Mouse (Mus musculus) lung, embryonic 16.5 days (tissue): ENCODE data around the gene Sertm1. TPM values are rescaled to one million over a fixed set of nuclear protein-coding genes. Genes with fewer than 3 reads are reported as not detected.

ENCODE experiments used
- ATAC-seq: fragments of 200-750 bp; cut with Nextera tagmentation; 2 replicates; pipeline ENCODE4 v1.8.0; 2017; ENCODE audit warnings: low read depth, mild to moderate bottlenecking, moderate library complexity
- H3K27ac ChIP-seq: fragments of 300-500 bp; sonication (generic); 2 replicates; pipeline ENCODE4 v1.5.1; 2014; ENCODE audit warnings: mild to moderate bottlenecking, control low read depth, low read length
- H3K27me3 ChIP-seq: fragments of 300-500 bp; sonication (generic); 2 replicates; pipeline ENCODE4 v1.6.1; 2014; ENCODE audit warnings: low read depth, low read length, mixed read lengths; ENCODE audit not compliant: control insufficient read depth, insufficient read depth
- H3K36me3 ChIP-seq: fragments of 300-500 bp; sonication (generic); 2 replicates; pipeline ENCODE4 v1.6.1; 2014; ENCODE audit warnings: low read length; ENCODE audit not compliant: control insufficient read depth, insufficient read depth
- H3K4me1 ChIP-seq: fragments of 300-500 bp; sonication (generic); replicated peaks from 2 replicates; pipeline ENCODE4 v1.6.1; 2014; ENCODE audit warnings: low read length, mixed read lengths; ENCODE audit not compliant: control insufficient read depth, insufficient read depth
- H3K4me2 ChIP-seq: fragments of 300-500 bp; sonication (generic); 2 replicates; pipeline ENCODE4 v1.6.1; 2014; ENCODE audit warnings: low read depth, low read length, control low read depth
- H3K4me3 ChIP-seq: fragments of 300-500 bp; sonication (generic); 2 replicates; pipeline ENCODE4 v1.5.1; 2014; ENCODE audit warnings: mild to moderate bottlenecking, low read length, control low read depth
- H3K9ac ChIP-seq: fragments of 300-500 bp; sonication (generic); 2 replicates; pipeline ENCODE4 v1.6.1; 2014; ENCODE audit warnings: low read length, control low read depth
- H3K9me3 ChIP-seq: fragments of 300-500 bp; sonication (generic); 2 replicates; pipeline ENCODE4 v1.6.1; 2016; ENCODE audit warnings: low read length; ENCODE audit not compliant: control insufficient read depth
- WGBS: fragments of 180-500 bp; shearing (Covaris S2); extraction: QIAGEN DNeasy Blood & Tissue Kit; methylation state at CpG from one replicate; pipeline ENCODE4 v1.1.7; 2014; 5-methylcytosine and 5-hydroxymethylcytosine counted together
- polyA plus RNA-seq: library from polyadenylated mRNA; unstranded; fragments of >200 nt; fragmentation: Nextera tagmentation; extraction: Ambion mirVana; gene quantifications from 2 replicates; pipeline ENCODE4 v1.2.1, GENCODE M21; 2015

Gene Sertm1
- polyA plus RNA-seq, 1 experiment from 2014 or later = not detected

- WGBS = 39% methylated on average over 1 of the region's 1 CpGs
- no peaks in the 10 kb centered on the region for H3K4me1 ChIP-seq
Observed at GRCm38 (mm10) chr3:54894891-54895290, 20.8 kb downstream of the Sertm1 start.

GRCm38 (mm10) chr3:54892218-54892617, 23.5 kb downstream of the Sertm1 start:
- no peak overlapping the region for H3K9ac ChIP-seq
- H3K4me1 ChIP-seq = no peaks in the 10 kb centered on the region
- no peaks in the 10 kb centered on the region for H3K27me3 ChIP-seq
- no peak for ATAC-seq
- H3K4me2 ChIP-seq = no peak overlapping the region
- H3K9me3 ChIP-seq = no peaks in the 10 kb centered on the region
- H3K36me3 ChIP-seq = no peaks in the 10 kb centered on the region
- H3K4me3 ChIP-seq = no peak overlapping the region
- no peak overlapping the region for H3K27ac ChIP-seq
- 55% methylated on average over 4 of the region's 4 CpGs for WGBS

More at GRCm38 (mm10) chr3:54894891-54895290, 20.8 kb downstream of the Sertm1 start:
- Histone ChIP-seq H3K4me2 (no peak overlapping the region), H3K9ac (no peak overlapping the region), H3K36me3 (no peaks in the 10 kb centered on the region), H3K27ac (no peak overlapping the region), H3K27me3 (no peaks in the 10 kb centered on the region), H3K4me3 (no peak overlapping the region), H3K9me3 (no peaks in the 10 kb centered on the region)
- ATAC-seq = no peak

DNA sequence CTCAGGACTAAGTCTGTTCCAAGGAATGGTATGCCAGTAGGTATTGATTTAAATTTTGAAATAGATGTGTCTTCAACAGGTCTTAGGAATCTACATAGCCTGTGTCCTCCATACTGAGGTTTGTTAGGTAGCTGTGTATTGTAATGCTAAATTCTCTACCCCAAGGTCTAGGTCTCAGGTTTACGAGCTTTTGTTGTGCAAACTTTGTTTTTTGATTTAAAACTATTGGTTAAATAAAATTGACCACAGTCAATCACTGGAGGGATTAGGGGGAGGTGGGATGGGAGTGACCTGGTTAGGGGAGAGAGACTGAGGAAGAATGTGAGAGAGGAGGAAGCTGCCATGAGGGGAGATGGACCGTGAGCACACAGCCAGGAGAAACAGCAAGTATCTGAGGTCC, 29.2 kb downstream of the Sertm1 start:
- Histone ChIP-seq H3K9ac (no peak overlapping the region), H3K4me3 (no peak overlapping the region), H3K36me3 (no peaks in the 10 kb centered on the region), H3K4me1 (no peaks in the 10 kb centered on the region), H3K9me3 (no peaks in the 10 kb centered on the region), H3K27me3 (no peaks in the 10 kb centered on the region), H3K27ac (no peak overlapping the region), H3K4me2 (no peak overlapping the region)
- ATAC-seq = no peak
- WGBS = 64% methylated on average over 2 of the region's 2 CpGs

Other genes with a start within 250 kb of the Sertm1 start
- 97.1 and 98.8 TPM in 2 replicates for gene Supt20, start 223.1 kb downstream of the Sertm1 start, polyA plus RNA-seq
- gene Gm21958, start 201.5 kb downstream of the Sertm1 start, polyA plus RNA-seq = 0.67 TPM in 1 of 2 replicates, not detected in the other
- gene Exosc8, start 180.5 kb downstream of the Sertm1 start, polyA plus RNA-seq = 119 and 123 TPM in 2 replicates
- 50.5 and 51.9 TPM in 2 replicates for gene Alg5, start 180.3 kb downstream of the Sertm1 start, polyA plus RNA-seq
- 1.8 and 2.4 TPM in 2 replicates for gene Smad9, start 160.3 kb downstream of the Sertm1 start, polyA plus RNA-seq
- gene Rfxap, start 108.1 kb downstream of the Sertm1 start, polyA plus RNA-seq = 25.4 and 26.2 TPM in 2 replicates
- 13.1 and 15.6 TPM in 2 replicates for gene Ccna1, start 139.6 kb upstream of the Sertm1 start, polyA plus RNA-seq
- 33.8 and 39.2 TPM in 2 replicates for gene Spg20, start 196.2 kb upstream of the Sertm1 start, polyA plus RNA-seq
- 0.06 TPM in 1 of 2 replicates, not detected in the other for gene Ccdc169, start 221.5 kb upstream of the Sertm1 start, polyA plus RNA-seq